Mouse (Mus musculus) heart, embryonic 14.5 days (tissue): ENCODE results near the gene Fbxo31. TPM values are rescaled to one million over a fixed set of nuclear protein-coding genes. Genes with fewer than 3 reads are reported as not detected.

Source experiments
- ATAC-seq: fragments of 200-750 bp; cut with Nextera tagmentation; 2 replicates; pipeline ENCODE4 v1.8.0; 2017; ENCODE audit warnings: low read depth, moderate TSS enrichment; ENCODE audit not compliant: insufficient number of reproducible peaks, insufficient read depth, low FRiP score
- H3K27ac ChIP-seq, 2 experiments: fragments of 200-500 bp in 1 of 2; fragments of 300-500 bp in 1 of 2; sonication (generic) in 1 of 2; replicated peaks in 1 of 2; 2 replicates each; pipeline ENCODE4 v1.5.1; 2012 to 2014; ENCODE audit warnings: low read depth in 2 of 2, low read length in 2 of 2, control low read depth in 1 of 2, mild to moderate bottlenecking in 1 of 2, mixed read lengths in 1 of 2; ENCODE audit not compliant: control insufficient read depth in 1 of 2, insufficient read depth in 1 of 2
- H3K27me3 ChIP-seq: fragments of 300-500 bp; sonication (generic); 2 replicates; pipeline ENCODE4 v1.6.1; 2014; ENCODE audit warnings: mild to moderate bottlenecking, low read length, control low read depth; ENCODE audit not compliant: control insufficient read depth, insufficient read depth
- H3K36me3 ChIP-seq: fragments of 300-500 bp; sonication (generic); 2 replicates; pipeline ENCODE4 v1.6.1; 2014; ENCODE audit warnings: mild to moderate bottlenecking, control low read depth, low read length, mixed read lengths; ENCODE audit not compliant: control insufficient read depth, insufficient read depth
- H3K4me1 ChIP-seq, 2 experiments: fragments of 200-500 bp in 1 of 2; fragments of 300-500 bp in 1 of 2; sonication (generic) in 1 of 2; 2 replicates each; pipeline ENCODE4 v1.6.1; 2012 to 2014; ENCODE audit warnings: low read length in 2 of 2, control low read depth in 1 of 2, mixed read lengths in 1 of 2; ENCODE audit not compliant: control insufficient read depth in 2 of 2, insufficient read depth in 2 of 2
- H3K4me2 ChIP-seq: fragments of 300-500 bp; sonication (generic); 2 replicates; pipeline ENCODE4 v1.6.1; 2014; ENCODE audit warnings: mild to moderate bottlenecking, low read length
- H3K4me3 ChIP-seq, 2 experiments: fragments of 200-500 bp in 1 of 2; fragments of 300-500 bp in 1 of 2; sonication (generic) in 1 of 2; 2 replicates each; pipeline ENCODE4 v1.5.1; 2012 to 2014; ENCODE audit warnings: low read length in 2 of 2, mild to moderate bottlenecking in 2 of 2, control low read depth in 1 of 2, low read depth in 1 of 2, moderate library complexity in 1 of 2; ENCODE audit not compliant: control insufficient read depth in 1 of 2, insufficient read depth in 1 of 2
- H3K9ac ChIP-seq: fragments of 300-500 bp; sonication (generic); 2 replicates; pipeline ENCODE4 v1.6.1; 2014; ENCODE audit warnings: mild to moderate bottlenecking, low read length
- H3K9me3 ChIP-seq: fragments of 300-500 bp; sonication (generic); 2 replicates; pipeline ENCODE4 v1.6.1; 2016; ENCODE audit warnings: low read length, control low read depth; ENCODE audit not compliant: control insufficient read depth
- WGBS: fragments of 180-500 bp; shearing (Covaris S2); extraction: QIAGEN DNeasy Blood & Tissue Kit; methylation state at CpG from one replicate; pipeline ENCODE4 v1.1.7; 2014; 5-methylcytosine and 5-hydroxymethylcytosine counted together
- polyA plus RNA-seq: library from polyadenylated mRNA; unstranded; fragments of >200 nt; fragmentation: Nextera tagmentation; extraction: Ambion mirVana; gene quantifications from 2 replicates; pipeline ENCODE4 v1.2.1, GENCODE M21; 2014

Fbxo31 gene
- polyA plus RNA-seq, 1 experiment from 2014 or later, result 11.8 TPM

DNA sequence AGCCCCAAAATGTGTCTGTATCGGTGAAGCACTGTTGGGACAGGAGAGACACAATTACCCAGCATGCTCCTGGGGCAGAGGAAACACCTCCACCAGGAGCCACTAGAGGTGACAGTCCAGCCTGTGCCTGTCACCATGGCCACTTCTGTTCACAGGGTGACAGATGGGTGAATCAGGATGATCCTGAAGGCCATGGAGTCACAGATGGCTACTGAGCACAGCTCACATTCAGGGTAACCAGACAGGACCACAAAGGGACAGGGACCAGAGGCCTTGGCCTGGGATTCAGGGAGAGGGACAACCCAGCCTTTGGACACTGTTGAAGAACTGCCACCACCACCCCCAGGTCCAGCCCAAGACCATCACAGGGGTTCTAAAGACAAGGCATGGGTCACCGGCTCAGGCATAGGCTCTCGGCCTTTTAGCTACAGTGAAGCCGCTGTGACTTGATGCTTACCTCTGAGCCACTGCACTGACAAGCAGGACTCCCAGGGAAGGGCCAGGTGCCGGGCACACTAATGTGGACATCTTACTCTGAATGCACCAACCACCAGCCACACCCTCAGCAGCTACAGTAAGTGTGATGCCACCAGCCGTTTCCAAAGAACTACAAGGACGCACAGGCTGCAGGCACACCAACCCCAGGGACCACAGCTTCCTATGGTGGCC, 18.0 kb downstream of the Fbxo31 start:
- 92% methylated on average over 7 of the region's 7 CpGs for WGBS
- no peak overlapping the region for H3K4me2 ChIP-seq
- H3K4me1 ChIP-seq, result peaks cover 11 to 14% of the 10 kb centered on the region in 2 experiments; a peak in 3 of 4 replicates
- no peak overlapping the region for H3K4me3 ChIP-seq
- no peak for ATAC-seq
- H3K36me3 ChIP-seq, result peaks cover 27% of the 10 kb centered on the region; the same call in 1 of the 2 replicates
- H3K9me3 ChIP-seq, result no peaks in the 10 kb centered on the region
- no peak overlapping the region for H3K27ac ChIP-seq
- no peak overlapping the region for H3K9ac ChIP-seq
- no peaks in the 10 kb centered on the region for H3K27me3 ChIP-seq

DNA sequence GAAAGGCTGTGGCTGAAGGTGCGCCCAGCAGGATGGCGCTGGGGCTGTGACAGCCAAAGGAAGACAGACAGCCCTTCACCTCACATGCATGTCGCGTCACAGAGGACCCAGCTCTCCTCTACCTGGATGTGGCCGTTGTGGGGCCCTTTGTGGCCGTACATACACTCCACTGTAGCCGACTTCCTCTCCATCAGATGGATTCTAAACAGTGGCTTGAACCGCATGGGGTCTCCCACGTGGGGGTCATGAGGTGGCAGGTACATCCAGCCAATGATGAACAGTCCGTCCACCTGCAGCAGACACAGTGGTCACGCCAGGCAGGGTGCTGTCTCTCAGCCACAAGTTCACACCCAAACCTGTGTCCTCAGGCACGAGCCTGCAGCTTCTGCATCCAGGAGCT, 18.8 kb downstream of the Fbxo31 start:
- 92% methylated on average over 12 of the region's 12 CpGs for WGBS
- no peaks in the 10 kb centered on the region for H3K9me3 ChIP-seq
- H3K36me3 ChIP-seq, result peaks cover 33% of the 10 kb centered on the region
- H3K27ac ChIP-seq, result no peak overlapping the region
- H3K9ac ChIP-seq, result no peak overlapping the region
- H3K4me3 ChIP-seq, result no peak overlapping the region
- H3K27me3 ChIP-seq, result no peaks in the 10 kb centered on the region
- peaks cover 11 to 14% of the 10 kb centered on the region in 2 experiments; a peak in 3 of 4 replicates for H3K4me1 ChIP-seq
- no peak overlapping the region for H3K4me2 ChIP-seq
- no peak for ATAC-seq

DNA sequence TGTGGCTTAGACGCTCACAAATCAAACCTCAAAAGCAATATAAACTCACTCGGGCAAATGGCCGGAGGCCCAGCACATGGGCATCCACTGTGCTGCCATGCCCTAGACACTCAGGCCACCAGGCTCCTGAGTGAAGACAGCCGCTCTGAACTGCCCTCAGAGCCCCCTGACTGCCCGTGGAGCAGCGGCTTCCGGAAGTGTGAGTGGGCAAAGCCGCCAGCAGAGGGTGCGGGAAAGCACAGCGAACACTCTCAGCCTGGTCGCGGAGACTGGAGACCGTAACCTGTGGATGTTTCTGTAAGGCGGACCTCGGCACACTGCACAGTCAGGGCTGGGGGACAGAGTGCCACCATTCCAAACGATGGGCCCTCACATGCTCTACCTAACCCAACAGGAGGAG, 20.1 kb downstream of the Fbxo31 start:
- H3K4me3 ChIP-seq, result no peak overlapping the region
- no peak overlapping the region for H3K4me2 ChIP-seq
- peaks cover 46% of the 10 kb centered on the region for H3K36me3 ChIP-seq
- H3K27me3 ChIP-seq, result no peaks in the 10 kb centered on the region
- H3K4me1 ChIP-seq, result peaks cover 11 to 13% of the 10 kb centered on the region in 2 experiments; a peak in 3 of 4 replicates
- H3K27ac ChIP-seq, result no peak overlapping the region
- no peaks in the 10 kb centered on the region for H3K9me3 ChIP-seq
- H3K9ac ChIP-seq, result no peak overlapping the region
- ATAC-seq, result no peak
- WGBS, result 88% methylated on average over 16 of the region's 16 CpGs

DNA sequence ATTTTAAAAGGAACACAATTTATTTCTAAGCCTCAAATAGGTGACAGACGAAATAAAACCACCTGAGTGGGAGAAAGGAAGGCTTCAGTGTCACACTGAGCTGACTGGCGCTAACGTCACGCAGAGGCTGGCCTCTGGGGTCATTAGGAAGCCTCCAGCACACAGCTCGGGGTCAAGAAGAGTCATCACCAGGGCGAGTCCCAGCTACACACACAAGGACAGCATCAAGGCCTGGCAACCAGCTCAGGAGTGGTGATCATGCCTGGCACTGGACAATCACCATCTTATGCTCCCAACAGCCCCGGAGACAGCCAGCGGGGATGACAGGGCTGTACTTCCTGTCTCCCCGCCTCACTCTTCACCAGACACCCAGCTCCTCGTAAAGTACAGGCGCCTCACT, 20.9 kb downstream of the Fbxo31 start:
- Histone ChIP-seq H3K27ac (no peak overlapping the region), H3K9ac (no peak overlapping the region), H3K36me3 (peaks cover 54% of the 10 kb centered on the region), H3K4me3 (no peak overlapping the region), H3K4me2 (no peak overlapping the region), H3K4me1 (peaks cover 4 to 5% of the 10 kb centered on the region in 2 experiments; a peak in 2 of 4 replicates), H3K27me3 (no peaks in the 10 kb centered on the region), H3K9me3 (no peaks in the 10 kb centered on the region)
- 87% methylated on average over 11 of the region's 11 CpGs for WGBS
- no peak for ATAC-seq

DNA sequence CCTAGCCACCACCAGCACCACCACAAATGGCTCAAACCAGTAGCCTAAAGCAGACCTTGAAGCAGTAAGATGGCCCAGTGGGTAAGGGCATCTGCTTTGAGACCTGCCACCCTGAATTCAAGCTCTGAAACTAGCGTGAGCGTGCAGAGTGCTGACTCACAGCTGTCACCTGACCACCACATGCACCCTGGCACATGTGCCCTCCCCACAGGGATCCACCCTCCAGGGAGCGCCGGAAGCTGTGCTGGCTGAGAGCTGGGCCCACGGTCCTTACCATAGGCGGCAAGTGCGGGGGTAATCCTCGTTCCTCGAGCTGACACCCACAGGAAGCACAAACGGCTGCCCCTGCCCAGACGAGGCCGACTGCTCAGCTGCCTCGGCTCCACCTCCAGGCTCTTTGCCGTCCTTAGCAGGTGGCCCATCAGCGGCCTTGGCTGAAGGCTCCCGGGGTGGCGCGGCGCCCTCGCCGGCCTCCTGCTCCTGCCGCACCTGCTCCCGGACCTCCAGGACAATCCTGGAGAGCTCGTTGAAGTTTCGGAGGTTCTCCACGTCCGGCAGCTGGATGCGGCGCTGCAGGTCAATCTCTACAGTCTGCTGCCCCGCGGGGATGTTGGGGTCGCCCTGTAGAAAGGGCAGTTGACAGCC, 24.7 kb downstream of the Fbxo31 start:
- Histone ChIP-seq H3K27me3 (no peaks in the 10 kb centered on the region), H3K27ac (no peak overlapping the region), H3K4me2 (no peak overlapping the region), H3K9ac (no peak overlapping the region), H3K4me3 (no peak overlapping the region), H3K4me1 (peaks cover 3 to 13% of the 10 kb centered on the region in 2 experiments; a peak in 1 of 4 replicates), H3K36me3 (peaks cover 64% of the 10 kb centered on the region), H3K9me3 (no peaks in the 10 kb centered on the region)
- no peak for ATAC-seq
- WGBS, result 93% methylated on average over 32 of the region's 32 CpGs

DNA sequence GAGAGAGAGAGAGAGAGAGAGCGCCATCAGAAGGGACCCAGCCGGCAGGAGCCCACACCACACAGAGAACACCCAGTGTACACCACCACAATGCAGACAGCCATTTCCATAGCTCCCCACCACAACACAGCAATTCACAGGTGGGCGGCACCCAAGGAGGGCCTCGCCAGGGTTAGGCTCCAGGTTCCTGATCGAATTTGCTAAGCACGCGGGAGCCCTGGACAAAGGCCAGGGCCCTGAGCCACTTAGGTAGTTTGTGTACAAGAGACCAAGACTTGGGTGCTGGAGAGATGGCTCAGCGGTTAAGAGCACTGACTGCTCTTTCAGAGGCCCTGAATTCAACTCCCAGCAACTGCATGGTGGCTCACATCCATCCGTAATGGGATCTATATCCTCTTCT, 26.1 kb downstream of the Fbxo31 start:
- no peaks in the 10 kb centered on the region for H3K27me3 ChIP-seq
- no peak overlapping the region for H3K4me3 ChIP-seq
- no peak overlapping the region for H3K27ac ChIP-seq
- 88% methylated on average over 8 of the region's 9 CpGs for WGBS
- no peak overlapping the region for H3K9ac ChIP-seq
- peaks cover 3 to 13% of the 10 kb centered on the region in 2 experiments; a peak in 1 of 4 replicates for H3K4me1 ChIP-seq
- H3K36me3 ChIP-seq, result peaks cover 52% of the 10 kb centered on the region
- no peaks in the 10 kb centered on the region for H3K9me3 ChIP-seq
- H3K4me2 ChIP-seq, result no peak overlapping the region
- ATAC-seq, result no peak

DNA sequence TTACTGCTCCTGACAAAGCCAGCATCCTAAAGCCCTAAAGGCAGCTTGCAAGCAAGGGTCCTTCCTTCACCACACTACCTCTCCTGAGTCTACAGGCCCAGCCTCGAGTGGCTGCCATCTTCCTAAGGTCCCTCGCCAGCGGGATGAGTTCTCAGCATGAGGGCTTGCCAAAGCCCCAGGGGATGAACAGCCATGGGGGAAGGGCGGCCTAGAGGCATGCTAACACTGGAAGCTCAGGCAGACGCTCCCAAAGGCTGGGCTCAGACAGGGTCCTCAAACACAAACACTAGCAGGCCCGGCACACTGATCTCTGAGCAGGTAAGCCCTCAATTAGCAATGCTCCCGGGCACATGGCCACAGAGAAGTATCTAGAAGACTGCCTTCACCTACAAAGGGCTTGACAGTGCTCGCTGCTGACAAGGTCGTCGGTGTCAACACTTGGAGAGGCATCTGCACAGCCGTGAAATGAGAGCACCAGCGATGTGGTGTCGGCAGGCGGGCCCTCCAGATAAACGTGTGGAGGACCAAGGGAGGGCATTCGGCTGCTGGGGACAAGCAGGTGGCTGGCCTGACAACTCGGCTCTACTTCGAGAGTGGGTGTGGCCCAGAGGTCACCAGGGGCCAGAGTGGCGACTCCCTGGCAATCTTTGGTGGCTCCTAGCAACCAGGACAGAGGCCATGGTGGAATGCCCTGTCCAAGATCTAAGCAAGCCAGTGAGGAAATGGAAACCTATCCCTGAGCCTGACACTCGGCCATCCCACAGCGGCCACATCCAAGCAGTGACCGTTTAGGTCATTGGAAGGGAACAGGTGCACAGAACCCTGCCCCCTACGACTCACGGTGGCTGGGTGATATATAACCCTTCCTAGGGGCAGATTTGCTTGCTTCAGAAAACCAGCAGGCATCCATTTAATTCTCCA, 27.3 kb downstream of the Fbxo31 start:
- 48% methylated on average over 24 of the region's 24 CpGs for WGBS
- Histone ChIP-seq H3K36me3 (peaks cover 52% of the 10 kb centered on the region), H3K9ac (no peak overlapping the region), H3K27ac (no peak overlapping the region), H3K4me1 (peaks cover 3 to 16% of the 10 kb centered on the region in 2 experiments; a peak in 1 of 4 replicates), H3K27me3 (no peaks in the 10 kb centered on the region), H3K9me3 (no peaks in the 10 kb centered on the region), H3K4me3 (no peak overlapping the region), H3K4me2 (no peak overlapping the region)
- no peak for ATAC-seq
